Comparison of ENCODE assay signal across 9 mouse cellular contexts in the genomic region with DNA sequence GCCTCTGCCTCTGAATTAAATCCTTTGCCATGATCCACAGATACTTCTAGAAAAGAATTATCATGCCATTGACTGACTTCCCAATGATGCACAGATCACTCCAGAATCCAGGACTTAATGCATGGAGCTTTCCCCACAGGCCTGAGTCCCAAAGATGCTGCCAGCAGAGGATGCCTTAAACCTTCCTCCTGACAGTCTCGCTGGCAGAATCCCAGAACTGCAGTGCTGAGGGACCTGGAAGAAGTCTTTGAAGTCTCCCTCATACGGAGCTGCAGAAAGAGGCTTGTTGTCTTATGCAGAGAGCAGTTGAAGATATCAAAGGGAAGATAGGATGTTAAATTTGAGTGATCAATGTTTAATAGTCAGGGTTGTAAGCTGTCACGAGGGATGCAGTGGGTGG.
DNase-seq lines count a peak whose midpoint lies in the region; ATAC-seq and TF ChIP-seq lines count a peak whose summit lies in the region.
"Had no signal": no experiment of that assay in that cellular context is flagged by ENCODE, and none has a peak within 500 bp of the region (broad histone marks: within the 10 kb centered on the region; RNA-seq: fewer than 3 reads in every experiment).

No protein-coding gene starts in this region.

- H3K36me3 ChIP-seq in lung, embryonic 15.5 days, result no peaks in the 10 kb centered on the region
- H3K36me3 ChIP-seq in intestine, embryonic 14.5 days (ENCODE audit: control insufficient read depth, insufficient read depth, low read length), result no peaks in the 10 kb centered on the region
- H3K36me3 ChIP-seq in stomach, embryonic 15.5 days, result no peaks in the 10 kb centered on the region

- H3K4me3 ChIP-seq in lung, embryonic 15.5 days, result no peak overlapping the region
- no peak overlapping the region for H3K4me3 ChIP-seq in lung, adult 2 months (replicated peaks; ENCODE audit: extremely low read depth, low read depth, low read length)
- H3K4me3 ChIP-seq in embryonic fibroblast, embryonic 13.5 days (ENCODE audit: insufficient read depth, low read length), result no peak overlapping the region
- no peak overlapping the region for H3K4me3 ChIP-seq in intestine, embryonic 14.5 days (ENCODE audit: low read depth, low read length)
- no peak overlapping the region for H3K4me3 ChIP-seq in stomach, embryonic 15.5 days (replicated peaks)

- no peaks in the 10 kb centered on the region for H3K9me3 ChIP-seq in lung, embryonic 15.5 days
- no peaks in the 10 kb centered on the region for H3K9me3 ChIP-seq in intestine, embryonic 14.5 days (ENCODE audit: control insufficient read depth, low read length)
- H3K9me3 ChIP-seq in stomach, embryonic 15.5 days, result no peaks in the 10 kb centered on the region

- ATAC-seq in lung, embryonic 15.5 days (ENCODE audit: borderline replicate concordance, extremely low read depth, low FRiP score, low TSS enrichment), result no peak
- no peak for ATAC-seq in intestine, embryonic 14.5 days (replicated peaks; ENCODE audit: low FRiP score, low TSS enrichment, low read depth)
- ATAC-seq in stomach, embryonic 15.5 days (ENCODE audit: insufficient read depth, low FRiP score, low read depth), result no peak
- ATAC-seq: lung, postnatal 0 days had no signal

- H3K9ac ChIP-seq in lung, embryonic 15.5 days, result no peak overlapping the region
- no peak overlapping the region for H3K9ac ChIP-seq in intestine, embryonic 14.5 days (ENCODE audit: low read length)
- H3K9ac ChIP-seq in stomach, embryonic 15.5 days, result no peak overlapping the region; the same call in 1 of the 2 replicates

- DNase-seq in lung, adult 2 months, result no peak
- DNase-seq in intestine, embryonic 14.5 days (ENCODE audit: low spot score), result no peak
- no peak for DNase-seq in gastrocnemius, postnatal 36 days
- DNase-seq in lung, postnatal 36 days, result no peak
- DNase-seq: thymus, postnatal 14 days had no signal

- H3K4me2 ChIP-seq in lung, embryonic 15.5 days, result no peak overlapping the region
- no peak overlapping the region for H3K4me2 ChIP-seq in intestine, embryonic 14.5 days (ENCODE audit: low read length)
- H3K4me2 ChIP-seq in stomach, embryonic 15.5 days, result 0 out of 2 replicates have a peak overlapping the region, but pooled peaks have one; percentile 38

- 36% methylated on average over 3 of the region's 3 CpGs for WGBS in lung, embryonic 15.5 days
- 77% methylated on average over 3 of the region's 3 CpGs for WGBS in lung, adult 2 months
- 44% methylated on average over 3 of the region's 3 CpGs for WGBS in intestine, embryonic 14.5 days
- 52% methylated on average over 3 of the region's 3 CpGs for WGBS in stomach, embryonic 15.5 days

- no peaks in the 10 kb centered on the region for H3K27me3 ChIP-seq in lung, embryonic 15.5 days
- no peaks in the 10 kb centered on the region for H3K27me3 ChIP-seq in intestine, embryonic 14.5 days (replicated peaks; ENCODE audit: control insufficient read depth, insufficient read depth, low read length)
- H3K27me3 ChIP-seq in stomach, embryonic 15.5 days (replicated peaks), result no peaks in the 10 kb centered on the region

- peaks cover 44% of the 10 kb centered on the region for H3K4me1 ChIP-seq in lung, embryonic 15.5 days
- H3K4me1 ChIP-seq in lung, adult 2 months (ENCODE audit: control insufficient read depth, insufficient read depth, low read length), result peaks cover 4% of the 10 kb centered on the region
- H3K4me1 ChIP-seq in embryonic fibroblast, embryonic 13.5 days (ENCODE audit: control insufficient read depth, insufficient read depth, low read length), result peaks cover 29% of the 10 kb centered on the region
- peaks cover 53% of the 10 kb centered on the region for H3K4me1 ChIP-seq in intestine, embryonic 14.5 days (replicated peaks; ENCODE audit: control insufficient read depth, insufficient read depth, low read length)
- peaks cover 38% of the 10 kb centered on the region for H3K4me1 ChIP-seq in stomach, embryonic 15.5 days

- no peak for TF ChIP-seq POLR2A in lung, adult 2 months (IDR thresholded peaks at IDR 0.05; ENCODE audit: borderline replicate concordance, extremely low read depth, low read depth, low read length)
- no peak for TF ChIP-seq POLR2A in embryonic fibroblast, embryonic 13.5 days (IDR thresholded peaks at IDR 0.05; ENCODE audit: low read depth, low read length)

- peak overlapping the region; percentile 94; the same call in 1 of the 2 replicates for H3K27ac ChIP-seq in lung, embryonic 15.5 days
- peak overlapping the region; percentile 83 for H3K27ac ChIP-seq in embryonic fibroblast, embryonic 13.5 days (ENCODE audit: insufficient read depth, low read length)
- H3K27ac ChIP-seq in intestine, embryonic 14.5 days (ENCODE audit: low read depth), result peak overlapping the region; percentile 93
- H3K27ac ChIP-seq in stomach, embryonic 15.5 days, result peak overlapping the region; percentile 97

- intact Hi-C loops in gastrocnemius, postnatal 36 days (cut with DNase I), result no loop called here

- no peak for TF ChIP-seq CTCF in lung, adult 2 months (IDR thresholded peaks at IDR 0.05; ENCODE audit: insufficient read depth, low read length)
- no peak for TF ChIP-seq CTCF in embryonic fibroblast, embryonic 13.5 days (IDR thresholded peaks at IDR 0.05; ENCODE audit: borderline replicate concordance, insufficient read depth, low read length)
